Mouse (Mus musculus) stomach, embryonic 14.5 days (tissue): ENCODE measurements around the gene Ddr2. TPM values are rescaled to one million over a fixed set of nuclear protein-coding genes. Genes with fewer than 3 reads are reported as not detected.

Experiments
- ATAC-seq: fragments of 200-750 bp; cut with Nextera tagmentation; 2 replicates; pipeline ENCODE4 v1.8.0; 2017; ENCODE audit warnings: low read depth, moderate TSS enrichment; ENCODE audit not compliant: insufficient number of reproducible peaks, insufficient read depth, low FRiP score
- H3K27ac ChIP-seq: fragments of 300-500 bp; sonication (generic); 2 replicates; pipeline ENCODE4 v1.5.1; 2014; ENCODE audit warnings: mild to moderate bottlenecking, low read length, moderate library complexity, mixed read lengths
- H3K27me3 ChIP-seq: fragments of 300-500 bp; sonication (generic); 2 replicates; pipeline ENCODE4 v1.6.1; 2014; ENCODE audit warnings: low read length, control low read depth, mixed read lengths; ENCODE audit not compliant: control insufficient read depth, insufficient read depth
- H3K36me3 ChIP-seq: fragments of 300-500 bp; sonication (generic); 2 replicates; pipeline ENCODE4 v1.6.1; 2014; ENCODE audit warnings: mild to moderate bottlenecking, control low read depth, low read length, moderate library complexity, mixed read lengths; ENCODE audit not compliant: control insufficient read depth, insufficient read depth
- H3K4me1 ChIP-seq: fragments of 300-500 bp; sonication (generic); 2 replicates; pipeline ENCODE4 v1.6.1; 2014; ENCODE audit warnings: low read length, control low read depth, mixed read lengths; ENCODE audit not compliant: control insufficient read depth, insufficient read depth
- H3K4me2 ChIP-seq: fragments of 300-500 bp; sonication (generic); replicated peaks from 2 replicates; pipeline ENCODE4 v1.6.1; 2014; ENCODE audit warnings: low read depth, low read length, control low read depth
- H3K4me3 ChIP-seq: fragments of 300-500 bp; sonication (generic); 2 replicates; pipeline ENCODE4 v1.5.1; 2014; ENCODE audit warnings: low read depth, low read length, control low read depth
- H3K9ac ChIP-seq: fragments of 300-500 bp; sonication (generic); replicated peaks from 2 replicates; pipeline ENCODE4 v1.6.1; 2014; ENCODE audit warnings: low read depth, mild to moderate bottlenecking, control low read depth, low read length, moderate library complexity, mixed read lengths
- H3K9me3 ChIP-seq: fragments of 300-500 bp; sonication (generic); 2 replicates; pipeline ENCODE4 v1.6.1; 2016; ENCODE audit warnings: low read depth, low read length, control low read depth; ENCODE audit not compliant: control insufficient read depth
- WGBS: fragments of 180-500 bp; shearing (Covaris S2); extraction: QIAGEN DNeasy Blood & Tissue Kit; methylation state at CpG from one replicate; pipeline ENCODE4 v1.1.7; 2014; 5-methylcytosine and 5-hydroxymethylcytosine counted together
- polyA plus RNA-seq: library from polyadenylated mRNA; unstranded; fragments of >200 nt; fragmentation: Nextera tagmentation; extraction: Ambion mirVana; gene quantifications from 2 replicates; pipeline ENCODE4 v1.2.1, GENCODE M21; 2014

Ddr2 gene
- 60.4 and 62.2 TPM in 2 replicates for polyA plus RNA-seq

DNA sequence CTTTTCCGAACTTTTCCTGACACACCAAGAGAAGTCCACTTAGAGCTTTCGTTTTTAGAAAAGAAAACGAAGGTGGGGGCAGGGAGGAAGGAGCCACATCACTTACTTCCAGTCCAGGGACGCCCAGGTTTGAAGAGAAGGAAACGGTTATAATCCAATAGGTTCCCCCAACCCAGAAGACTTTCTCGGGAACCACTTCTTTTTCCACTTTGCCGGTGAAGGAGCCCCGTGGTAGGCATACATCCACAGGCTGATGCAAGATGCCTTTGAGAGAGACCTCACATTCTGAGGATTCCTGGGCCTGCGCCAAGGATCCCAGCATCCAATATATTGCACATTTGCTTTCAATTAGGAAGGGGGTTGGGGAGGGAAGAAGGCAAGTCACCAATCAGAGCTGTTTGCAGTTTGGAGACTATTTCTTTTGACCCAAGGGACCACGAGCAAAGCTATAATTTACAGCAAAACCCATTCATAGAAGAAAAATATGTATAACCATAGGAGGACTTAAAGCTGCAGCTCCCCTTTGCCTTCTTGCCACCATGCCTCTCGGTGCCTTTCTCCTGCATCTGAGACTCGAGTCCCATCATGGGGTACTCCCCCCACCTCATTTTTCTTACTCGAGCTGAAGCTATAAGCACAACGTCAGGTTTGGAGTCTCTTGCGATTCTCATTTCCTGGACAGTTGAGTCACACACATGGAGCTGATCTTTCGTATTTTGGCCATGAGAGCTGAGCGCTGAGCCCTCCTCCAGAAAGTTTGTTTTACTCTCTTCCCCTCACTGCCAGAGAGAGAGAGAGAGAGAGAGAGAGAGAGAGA lies at the start of gene Ddr2:
TSS of gene Ddr2 (minus strand) at position 247 of the 817 bp plus-strand sequence.
- H3K36me3 ChIP-seq: no peaks in the 10 kb centered on the region
- whole genome bisulfite sequencing: 37% methylated on average over 17 of the region's 17 CpGs
- H3K9ac ChIP-seq: peak within 1 kb of the TSS; percentile 45
- no peaks in the 10 kb centered on the region for H3K9me3 ChIP-seq
- ATAC-seq: peak; percentile 70; the same call in 1 of the 2 replicates
- peaks cover 10% of the 10 kb centered on the region; the same call in 1 of the 2 replicates for H3K4me1 ChIP-seq
- H3K27ac ChIP-seq: peak within 1 kb of the TSS; percentile 97
- peak within 1 kb of the TSS; percentile 29 for H3K4me3 ChIP-seq
- no peaks in the 10 kb centered on the region for H3K27me3 ChIP-seq
- peak within 1 kb of the TSS; percentile 45 for H3K4me2 ChIP-seq

DNA sequence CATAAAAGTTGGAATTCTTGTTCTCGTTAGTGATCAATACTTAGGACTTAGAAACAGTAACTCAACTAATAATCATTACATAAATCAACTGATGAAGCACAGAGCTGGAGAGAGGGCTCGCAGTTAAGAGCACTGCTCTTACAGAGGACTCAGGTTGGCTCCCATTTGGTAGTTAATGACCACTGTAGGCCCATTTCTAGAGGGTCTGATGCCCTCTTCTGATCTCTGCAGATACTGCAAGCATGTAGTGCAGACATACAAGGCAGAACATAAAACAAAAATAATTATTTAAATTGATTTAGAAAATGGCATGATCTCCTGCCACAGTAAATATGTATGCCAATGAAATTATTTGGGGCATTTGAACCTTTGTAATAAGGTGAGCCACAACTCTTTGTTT lies 49.1 kb upstream of the Ddr2 start:
- Histone ChIP-seq H3K4me2 (no peak overlapping the region), H3K27me3 (no peaks in the 10 kb centered on the region), H3K27ac (no peak overlapping the region), H3K4me3 (no peak overlapping the region), H3K9me3 (no peaks in the 10 kb centered on the region), H3K4me1 (0 out of 2 replicates have a peak, but pooled peaks cover 5% of the 10 kb centered on the region), H3K9ac (no peak overlapping the region), H3K36me3 (peaks cover 8% of the 10 kb centered on the region)
- WGBS: 83% methylated on average over 2 of the region's 2 CpGs
- ATAC-seq: no peak

DNA sequence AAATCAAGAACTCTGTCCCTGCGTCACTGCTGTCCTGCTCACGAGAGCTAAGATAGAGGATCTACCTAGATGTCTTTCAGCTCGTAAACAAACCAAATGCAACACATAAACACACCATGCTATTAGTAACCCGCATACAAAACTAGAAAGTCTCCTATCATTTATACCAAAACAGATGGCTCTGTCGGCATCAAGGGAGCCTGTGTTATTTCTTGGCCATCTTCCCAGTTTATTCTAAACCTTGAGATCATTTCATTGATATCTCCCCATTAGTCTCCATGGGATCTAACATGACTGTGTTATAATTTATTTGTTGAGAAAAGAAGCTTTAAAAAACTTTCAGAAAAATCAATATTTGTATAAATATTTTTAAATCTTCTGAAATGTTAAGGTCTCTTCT lies 45.2 kb upstream of the Ddr2 start:
- no peak overlapping the region for H3K9ac ChIP-seq
- no peak overlapping the region for H3K27ac ChIP-seq
- H3K36me3 ChIP-seq: peaks cover 10% of the 10 kb centered on the region
- no peaks in the 10 kb centered on the region for H3K9me3 ChIP-seq
- H3K4me1 ChIP-seq: no peaks in the 10 kb centered on the region
- no peak for ATAC-seq
- no peak overlapping the region for H3K4me2 ChIP-seq
- H3K27me3 ChIP-seq: no peaks in the 10 kb centered on the region
- WGBS: 59% methylated on average over 5 of the region's 5 CpGs
- H3K4me3 ChIP-seq: no peak overlapping the region

DNA sequence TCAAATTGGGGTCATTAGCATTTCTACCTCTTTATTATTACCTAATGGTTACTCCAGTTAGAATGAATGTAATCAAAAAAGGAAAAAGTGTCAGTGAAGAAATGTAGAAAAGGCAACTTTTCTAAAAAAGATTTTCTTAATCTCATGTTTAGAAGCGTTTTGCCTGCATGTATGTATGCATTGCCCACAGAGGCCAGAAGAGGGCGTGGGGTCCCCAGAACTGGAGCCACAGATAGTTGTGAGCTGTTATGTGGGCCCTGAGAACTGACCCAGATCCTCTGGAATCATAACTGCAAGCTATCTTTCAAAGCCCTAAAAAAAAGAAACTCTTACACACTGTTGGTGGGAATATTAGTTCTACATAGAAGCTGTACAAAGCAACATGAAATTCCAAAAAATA lies 44.7 kb upstream of the Ddr2 start:
- no peak overlapping the region for H3K4me3 ChIP-seq
- H3K9me3 ChIP-seq: no peaks in the 10 kb centered on the region
- H3K9ac ChIP-seq: no peak overlapping the region
- no peak for ATAC-seq
- H3K4me1 ChIP-seq: no peaks in the 10 kb centered on the region
- 74% methylated on average over 2 of the region's 2 CpGs for WGBS
- no peak overlapping the region for H3K27ac ChIP-seq
- no peaks in the 10 kb centered on the region for H3K27me3 ChIP-seq
- no peak overlapping the region for H3K4me2 ChIP-seq
- H3K36me3 ChIP-seq: peaks cover 10% of the 10 kb centered on the region

DNA sequence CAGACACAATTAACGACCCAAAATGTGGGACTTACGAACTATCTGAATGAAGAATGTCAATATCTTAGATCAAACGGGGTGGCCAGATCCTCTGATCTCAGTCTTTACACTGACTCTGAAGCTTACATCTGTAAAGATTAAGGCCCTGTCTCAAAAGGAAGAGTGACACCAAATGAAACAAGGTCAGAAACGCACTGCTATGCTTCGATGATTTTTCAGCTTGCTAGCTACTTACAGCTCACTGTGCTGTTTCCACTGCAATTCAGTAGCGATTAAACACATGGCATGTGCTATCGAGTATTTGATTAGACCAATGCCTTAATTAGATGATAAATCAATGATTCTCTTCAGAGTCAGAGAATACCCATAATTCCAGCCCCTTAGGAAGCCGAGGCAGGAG lies 43.4 kb upstream of the Ddr2 start:
- Histone ChIP-seq H3K36me3 (peaks cover 20% of the 10 kb centered on the region), H3K9ac (no peak overlapping the region), H3K4me3 (no peak overlapping the region), H3K27me3 (no peaks in the 10 kb centered on the region), H3K27ac (no peak overlapping the region), H3K4me1 (no peaks in the 10 kb centered on the region), H3K4me2 (no peak overlapping the region), H3K9me3 (no peaks in the 10 kb centered on the region)
- ATAC-seq: no peak
- 91% methylated on average over 8 of the region's 8 CpGs for WGBS

DNA sequence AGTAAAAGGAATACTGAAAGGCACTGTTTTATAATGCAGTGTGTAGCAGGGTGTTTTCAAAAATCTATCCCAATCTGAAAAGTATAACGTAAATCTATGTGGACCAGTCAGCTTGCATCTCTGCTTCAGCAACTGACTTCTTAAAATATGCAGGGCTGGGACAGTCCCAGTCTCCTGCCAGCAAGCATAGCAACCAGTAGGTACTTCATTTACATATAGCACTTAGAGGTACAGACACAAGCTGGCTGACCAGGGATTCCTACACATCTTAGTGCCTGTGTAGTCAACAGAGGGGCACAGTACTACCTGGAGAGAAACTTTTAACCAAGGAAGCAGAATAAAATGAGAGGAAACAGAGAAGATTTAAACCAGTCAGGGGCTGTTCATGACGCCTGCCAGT lies 42.0 kb upstream of the Ddr2 start:
- Histone ChIP-seq H3K4me3 (no peak overlapping the region), H3K36me3 (peaks cover 19% of the 10 kb centered on the region; the same call in 1 of the 2 replicates), H3K27ac (no peak overlapping the region), H3K9me3 (no peaks in the 10 kb centered on the region), H3K27me3 (no peaks in the 10 kb centered on the region), H3K4me2 (no peak overlapping the region), H3K9ac (no peak overlapping the region), H3K4me1 (no peaks in the 10 kb centered on the region)
- no peak for ATAC-seq
- 93% methylated on average over 2 of the region's 2 CpGs for WGBS

DNA sequence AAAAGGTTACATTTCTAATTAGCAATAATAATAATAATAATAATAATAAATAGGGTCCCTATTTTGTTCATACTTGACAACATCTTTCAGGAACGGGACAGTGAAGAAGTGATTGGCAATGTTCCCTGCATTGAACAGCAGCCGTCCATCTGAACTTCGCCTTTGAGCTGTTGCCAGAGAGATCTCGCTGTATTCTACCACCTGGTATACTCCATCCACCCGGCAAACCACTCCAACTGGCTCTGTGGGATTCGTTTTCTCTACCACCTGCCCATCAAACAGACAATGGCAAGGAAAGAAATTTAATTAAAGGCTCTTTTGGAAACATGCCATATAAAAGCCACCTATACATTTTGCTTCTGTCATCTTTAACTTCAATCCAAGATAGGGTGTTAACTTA lies 40.3 kb upstream of the Ddr2 start:
- 84% methylated on average over 6 of the region's 6 CpGs for WGBS
- no peak overlapping the region for H3K4me2 ChIP-seq
- no peaks in the 10 kb centered on the region for H3K9me3 ChIP-seq
- H3K27ac ChIP-seq: no peak overlapping the region
- no peak for ATAC-seq
- no peaks in the 10 kb centered on the region for H3K27me3 ChIP-seq
- H3K36me3 ChIP-seq: peaks cover 19% of the 10 kb centered on the region; the same call in 1 of the 2 replicates
- no peak overlapping the region for H3K4me3 ChIP-seq
- H3K4me1 ChIP-seq: no peaks in the 10 kb centered on the region
- H3K9ac ChIP-seq: no peak overlapping the region

DNA sequence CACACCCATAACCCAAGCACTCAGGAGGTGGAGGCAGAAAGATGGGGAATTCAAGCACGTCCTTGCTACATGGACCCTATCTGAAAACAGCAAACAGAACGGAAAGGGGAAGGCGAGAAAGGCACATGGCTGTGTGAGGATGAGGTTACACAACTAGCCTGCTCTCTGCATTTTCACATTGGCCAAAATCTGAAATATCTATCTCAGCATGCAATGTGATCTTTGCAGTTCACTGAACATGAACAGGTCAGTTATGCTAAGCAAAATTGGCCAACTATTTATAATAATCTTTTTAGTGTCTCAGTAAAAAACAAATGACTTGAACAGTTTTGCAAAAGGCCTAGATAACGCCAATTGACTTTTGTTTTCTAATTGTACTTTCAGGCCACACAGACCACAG lies 39.2 kb upstream of the Ddr2 start:
- Histone ChIP-seq H3K36me3 (peaks cover 22% of the 10 kb centered on the region), H3K4me2 (no peak overlapping the region), H3K9me3 (no peaks in the 10 kb centered on the region), H3K27ac (no peak overlapping the region), H3K9ac (no peak overlapping the region), H3K4me1 (no peaks in the 10 kb centered on the region), H3K4me3 (no peak overlapping the region), H3K27me3 (no peaks in the 10 kb centered on the region)
- 94% methylated on average over 4 of the region's 4 CpGs for WGBS
- ATAC-seq: no peak
